Mouse (Mus musculus) lung, postnatal 0 days (tissue): Measurements from ENCODE around the gene Exosc6.

Experiments
- CTCF ChIP-seq: IDR thresholded peaks from 2 replicates; pipeline ENCODE4 v1.5.1; 2016; ENCODE audit warnings: antibody characterized with exemption, mild to moderate bottlenecking
- EP300 ChIP-seq: IDR thresholded peaks from 2 replicates; pipeline ENCODE4 v1.6.1; 2016; ENCODE audit warnings: antibody characterized with exemption, mild to moderate bottlenecking, control low read depth

DNA sequence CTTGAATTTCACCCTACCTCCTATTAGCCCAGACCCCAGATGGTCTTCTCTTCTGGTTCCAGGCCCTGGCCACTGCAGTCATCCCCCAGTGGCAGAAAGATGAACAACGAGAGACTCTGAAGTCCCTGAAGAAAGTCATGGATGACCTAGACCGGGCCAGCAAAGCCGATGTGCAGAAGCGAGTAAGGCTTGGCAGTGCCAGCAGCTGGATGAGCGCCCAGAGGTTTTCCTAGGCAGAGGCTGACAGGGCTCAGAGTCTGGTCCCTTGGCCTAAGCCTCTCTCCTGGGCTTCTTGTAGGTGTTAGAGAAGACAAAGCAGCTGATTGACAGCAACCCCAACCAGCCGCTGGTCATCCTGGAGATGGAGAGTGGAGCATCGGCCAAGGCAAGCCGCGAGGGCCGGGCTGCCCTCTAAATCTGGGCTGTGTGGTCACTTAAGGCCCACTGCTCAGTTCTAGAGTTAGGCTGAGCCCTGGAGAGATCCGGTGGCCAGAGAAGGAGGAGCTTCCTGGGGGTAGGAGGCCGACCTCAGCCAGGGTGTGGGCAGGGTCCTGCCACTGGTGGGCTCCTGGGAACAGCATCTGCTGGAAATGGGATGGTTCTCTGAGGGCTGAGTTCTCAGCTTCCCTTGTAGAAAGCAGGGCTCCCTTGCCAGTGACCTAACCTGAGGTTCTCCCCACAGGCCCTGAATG lies 2.2 kb upstream of the Exosc6 start:
- no peak for TF ChIP-seq CTCF
- no peak for TF ChIP-seq EP300
